Mouse (Mus musculus) kidney, postnatal 36 days (tissue): Measurements from ENCODE around the gene Rhoc.

Source experiments
- DNase-seq, 2 experiments: peaks; one replicate each; pipeline ENCODE4 v3.0.0; 2021 to 2022; ENCODE audit warnings: mixed read lengths in 2 of 2

Gene Rhoc

DNA sequence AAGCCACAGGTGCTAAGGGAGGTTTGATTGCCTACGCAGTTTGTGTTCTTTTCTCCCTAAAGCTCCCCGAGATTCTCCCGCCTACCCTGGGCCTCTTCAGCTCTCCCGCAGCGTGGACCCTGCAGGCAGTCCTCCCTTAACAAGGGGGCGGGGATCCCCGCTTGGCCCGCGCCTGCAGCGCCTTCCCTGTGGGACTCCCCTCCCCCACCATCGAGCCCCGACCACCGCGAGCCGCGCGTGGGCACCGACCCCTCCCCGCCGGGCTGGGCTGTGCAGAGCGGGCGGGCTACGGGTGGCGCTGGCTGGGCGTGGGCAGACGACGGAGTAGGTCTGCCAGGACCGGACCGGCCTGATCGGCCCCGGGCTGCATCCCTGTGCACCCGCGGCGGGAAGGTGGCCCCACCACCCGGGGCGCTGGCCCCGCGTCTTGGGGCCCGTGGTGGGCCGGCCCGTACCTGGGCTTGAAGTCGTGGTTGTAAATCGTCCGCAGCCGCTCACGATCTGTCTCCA, 29.4 kb downstream of the Rhoc start:
- DNase-seq, result peak; percentile 47 to 75

DNA sequence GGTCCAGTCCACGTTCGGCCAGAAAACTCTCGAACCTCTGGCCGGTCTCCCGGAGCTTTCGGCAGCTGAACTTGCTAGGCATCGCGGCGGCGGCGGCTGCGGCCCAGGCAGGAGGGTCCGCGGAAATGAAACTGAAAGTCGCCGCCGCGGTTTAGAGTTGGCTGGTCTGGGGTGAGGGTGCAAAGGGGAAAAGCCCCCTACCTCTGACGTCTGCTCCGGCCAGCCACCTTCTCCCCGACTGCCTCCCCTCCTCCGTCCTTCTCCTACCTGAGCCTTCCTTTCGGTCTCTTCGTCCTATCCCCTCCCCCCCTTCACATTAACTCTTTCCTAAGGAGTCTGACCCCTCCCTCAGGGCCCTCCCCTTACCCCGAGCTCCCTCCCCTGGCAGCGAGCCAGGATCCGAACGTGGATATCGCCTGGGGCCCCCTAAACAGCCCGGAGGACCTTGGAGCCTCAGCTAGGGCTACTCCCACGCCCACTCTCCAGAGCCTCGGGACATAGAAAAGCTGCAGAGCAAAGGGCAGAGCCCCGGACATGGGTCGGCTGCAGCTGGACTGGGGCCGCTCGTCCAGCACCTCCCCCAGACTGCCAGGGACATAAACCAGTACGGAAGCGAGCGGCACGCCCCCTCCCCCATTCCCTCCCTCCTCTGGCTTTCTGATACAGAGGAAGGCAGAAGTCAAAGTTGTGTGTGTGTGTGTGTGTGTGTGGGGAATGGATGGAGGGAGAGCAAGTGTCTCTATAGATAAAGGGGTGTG, 30.0 kb downstream of the Rhoc start, which contains the start of gene Mov10:
Gene Mov10 (minus strand): TSS at position 573 of the 758 bp plus-strand sequence.
- DNase-seq, result peak; percentile 89 to 92

DNA sequence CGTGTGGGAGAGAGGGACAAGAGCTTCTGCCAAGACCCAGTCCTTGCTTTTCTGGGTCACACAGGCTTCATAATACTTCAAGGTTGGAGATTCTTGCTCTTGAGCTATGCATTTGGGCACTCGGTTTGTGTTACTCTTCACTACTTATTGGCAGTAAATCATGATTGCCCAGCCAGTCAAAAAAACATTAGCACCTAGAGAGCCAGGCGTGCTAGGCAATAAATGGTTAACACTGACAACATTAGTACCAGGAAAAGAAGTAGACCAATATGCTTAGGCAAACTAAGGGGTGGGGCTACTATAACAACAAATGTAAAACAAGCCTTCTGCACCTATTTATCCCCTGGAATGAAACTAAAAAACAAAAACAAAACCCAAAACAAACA, 30.6 kb downstream of the Rhoc start:
- peak in 1 of 2 experiments; percentile 26 for DNase-seq

DNA sequence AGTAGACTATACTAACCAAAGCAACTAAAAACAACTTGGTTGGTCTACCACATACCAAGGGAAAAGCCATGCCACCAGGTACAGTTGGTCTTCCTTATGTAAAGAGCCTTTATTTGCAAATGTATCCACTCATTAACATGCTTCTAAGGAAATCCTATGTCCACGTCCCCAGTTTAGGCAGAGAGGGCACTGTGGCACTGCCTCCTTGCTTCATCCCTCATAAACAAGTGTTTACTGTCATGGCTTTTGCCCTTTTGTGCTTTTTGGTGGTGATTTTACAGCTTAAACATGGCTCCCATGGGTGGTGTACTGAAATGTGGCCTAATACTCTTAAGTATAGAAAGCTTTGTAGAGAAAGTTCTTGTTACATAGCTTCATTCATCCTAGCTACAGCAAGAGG, 32.3 kb downstream of the Rhoc start:
- DNase-seq, result no peak

DNA sequence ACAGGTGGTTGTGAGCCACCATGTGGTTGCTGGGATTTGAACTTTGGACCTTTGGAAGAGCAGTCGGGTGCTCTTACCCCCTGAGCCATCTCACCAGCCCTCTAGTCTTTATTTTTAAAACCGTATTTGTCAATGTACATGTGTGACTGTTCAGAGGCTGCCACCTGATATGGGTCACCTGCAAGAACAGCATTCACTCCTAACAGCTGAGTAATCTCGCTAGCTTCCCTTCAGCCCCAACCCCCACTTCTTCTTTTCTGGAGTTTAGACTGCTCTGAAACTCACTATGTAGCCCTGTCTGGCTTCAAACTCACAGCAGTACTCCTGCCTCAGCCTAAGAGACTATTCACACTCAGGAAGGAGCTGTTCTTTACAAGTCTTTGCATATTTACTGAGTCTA, 34.2 kb downstream of the Rhoc start:
- no peak for DNase-seq

DNA sequence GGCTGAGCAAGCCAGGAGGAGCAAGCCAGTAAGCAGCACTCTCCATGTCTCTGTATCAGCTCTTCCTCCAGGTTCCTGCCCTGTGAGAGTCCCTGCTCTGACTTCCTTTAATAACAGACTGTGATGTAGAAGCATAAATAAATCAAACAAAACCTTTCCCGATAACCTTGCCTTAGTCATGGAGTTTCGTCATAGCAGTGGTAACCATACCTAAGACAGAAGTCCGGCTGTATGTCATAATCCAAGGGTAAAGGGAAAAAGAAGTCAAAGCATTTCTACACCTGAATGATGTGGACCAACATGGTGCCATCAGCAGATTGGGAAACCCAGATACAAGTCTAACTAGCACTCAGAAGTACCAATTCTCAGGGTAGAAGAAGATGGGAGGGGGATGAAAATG, 47.6 kb downstream of the Rhoc start:
- no peak for DNase-seq

DNA sequence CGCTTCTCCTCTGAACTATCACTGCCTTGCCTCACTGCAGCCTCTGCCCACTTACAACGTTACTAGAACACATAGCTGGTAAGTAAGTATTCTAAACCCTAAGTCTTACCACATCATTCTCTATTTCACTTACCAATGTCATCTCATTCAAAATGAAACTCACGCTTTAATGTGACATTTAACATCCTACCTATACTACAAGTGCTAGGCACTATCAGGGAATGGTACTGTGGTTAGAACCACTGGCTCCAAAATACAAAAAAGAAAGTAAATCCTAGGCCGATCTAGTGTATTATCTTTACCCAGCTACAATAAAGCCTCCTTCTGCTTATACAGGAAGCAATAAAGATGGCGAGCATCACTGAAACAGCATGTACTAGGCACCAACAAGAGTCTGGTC, 52.9 kb downstream of the Rhoc start:
- DNase-seq, result no peak
